Mouse (Mus musculus): ENCODE results near the gene B4galnt4. TPM values are rescaled to one million over a fixed set of nuclear protein-coding genes. Genes with fewer than 3 reads are reported as not detected.

The B4galnt4 gene
- polyA plus RNA-seq, 1 experiment, result 109 TPM

- Histone ChIP-seq H3K4me1 (ENCODE audit: control insufficient read depth, insufficient read depth, low read length) (no peaks in the 10 kb centered on the region), H3K27ac (ENCODE audit: insufficient read depth, low read length) (no peak overlapping the region)
- TF ChIP-seq CTCF (IDR thresholded peaks at IDR 0.05; ENCODE audit: extremely low read depth, insufficient read depth, low read length) (no peak), POLR2A (IDR thresholded peaks at IDR 0.05; ENCODE audit: extremely low read depth, insufficient read depth, low read length) (no peak)
Observed at GRCm38 (mm10) chr7:141040867-141041606, 19.9 kb upstream of the B4galnt4 start.

DNA sequence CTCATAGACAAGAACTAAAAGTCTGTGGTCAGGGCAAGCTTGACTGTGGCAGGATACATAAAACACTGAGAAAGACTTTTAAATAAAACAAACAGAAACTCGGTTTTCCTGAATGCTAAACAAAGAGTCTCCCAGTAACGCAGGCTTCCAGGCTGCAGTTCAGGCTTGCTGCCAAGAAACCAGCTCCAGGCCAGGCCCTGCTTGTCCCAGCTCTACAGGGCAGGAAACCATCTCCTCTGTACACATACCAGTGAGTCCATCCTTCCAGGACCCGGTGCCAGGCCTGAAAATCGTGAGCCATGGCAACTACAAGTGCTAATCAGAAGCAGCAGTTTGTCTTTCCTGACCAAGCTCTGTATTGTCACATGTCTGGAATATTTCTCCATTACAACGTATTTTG is 19.2 kb upstream of the B4galnt4 start:
- no peak overlapping the region for H3K27ac ChIP-seq (ENCODE audit: insufficient read depth, low read length)

More at GRCm38 (mm10) chr7:141040867-141041606, 19.9 kb upstream of the B4galnt4 start:
- no peak overlapping the region for H3K4me3 ChIP-seq (ENCODE audit: insufficient read depth, low read length)

DNA sequence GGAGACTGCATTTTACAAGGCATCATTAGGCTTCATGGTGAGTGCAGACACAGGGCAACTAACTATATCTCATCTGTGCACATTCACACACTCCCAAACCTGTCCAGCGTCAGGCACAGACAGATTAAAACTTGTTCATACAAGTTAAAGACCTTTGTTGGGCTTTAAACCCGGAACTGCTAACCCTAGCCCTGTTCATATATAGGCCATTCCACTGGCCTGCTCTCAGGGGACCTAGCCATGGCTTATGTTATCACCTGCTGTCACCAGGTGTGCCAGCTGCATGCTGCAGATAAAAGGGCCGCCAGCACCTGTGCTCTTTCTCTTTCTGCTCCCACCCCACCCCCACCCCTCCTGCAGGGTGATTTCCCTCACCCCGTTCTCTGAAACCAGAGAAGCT is 18.4 kb upstream of the B4galnt4 start:
- no peak for TF ChIP-seq CTCF (IDR thresholded peaks at IDR 0.05; ENCODE audit: extremely low read depth, insufficient read depth, low read length)
- TF ChIP-seq POLR2A (IDR thresholded peaks at IDR 0.05; ENCODE audit: extremely low read depth, insufficient read depth, low read length), result no peak

More for the DNA sequence above, 19.2 kb upstream of the B4galnt4 start:
- TF ChIP-seq CTCF (IDR thresholded peaks at IDR 0.05; ENCODE audit: extremely low read depth, insufficient read depth, low read length) (no peak), POLR2A (IDR thresholded peaks at IDR 0.05; ENCODE audit: extremely low read depth, insufficient read depth, low read length) (no peak)
- H3K4me1 ChIP-seq (ENCODE audit: control insufficient read depth, insufficient read depth, low read length), result no peaks in the 10 kb centered on the region
- H3K4me3 ChIP-seq (ENCODE audit: insufficient read depth, low read length), result no peak overlapping the region

GRCm38 (mm10) chr7:141046931-141047580 is 13.8 kb upstream of the B4galnt4 start:
- H3K27ac ChIP-seq (ENCODE audit: insufficient read depth, low read length), result peak overlapping the region; percentile 24; the same call in 1 of the 2 replicates
- H3K4me3 ChIP-seq (ENCODE audit: insufficient read depth, low read length), result no peak overlapping the region
- peaks cover 5% of the 10 kb centered on the region for H3K4me1 ChIP-seq (ENCODE audit: control insufficient read depth, insufficient read depth, low read length)
- TF ChIP-seq POLR2A (IDR thresholded peaks at IDR 0.05; ENCODE audit: extremely low read depth, insufficient read depth, low read length) (no peak), CTCF (IDR thresholded peaks at IDR 0.05; ENCODE audit: extremely low read depth, insufficient read depth, low read length) (no peak)

More for the DNA sequence above, 18.4 kb upstream of the B4galnt4 start:
- Histone ChIP-seq H3K4me3 (ENCODE audit: insufficient read depth, low read length) (no peak overlapping the region), H3K4me1 (ENCODE audit: control insufficient read depth, insufficient read depth, low read length) (0 out of 2 replicates have a peak, but pooled peaks cover 2% of the 10 kb centered on the region), H3K27ac (ENCODE audit: insufficient read depth, low read length) (no peak overlapping the region)

- H3K4me1 ChIP-seq (ENCODE audit: control insufficient read depth, insufficient read depth, low read length), result peaks cover 5% of the 10 kb centered on the region
- TF ChIP-seq CTCF (IDR thresholded peaks at IDR 0.05; ENCODE audit: extremely low read depth, insufficient read depth, low read length) (no peak), POLR2A (IDR thresholded peaks at IDR 0.05; ENCODE audit: extremely low read depth, insufficient read depth, low read length) (peak; percentile 30; the same call in 1 of the 2 replicates)
- H3K27ac ChIP-seq (ENCODE audit: insufficient read depth, low read length), result peak overlapping the region; percentile 24; the same call in 1 of the 2 replicates
- H3K4me3 ChIP-seq (ENCODE audit: insufficient read depth, low read length), result peak overlapping the region; percentile 6; the same call in 1 of the 2 replicates
Observed at GRCm38 (mm10) chr7:141047581-141048225, 13.2 kb upstream of the B4galnt4 start.

DNA sequence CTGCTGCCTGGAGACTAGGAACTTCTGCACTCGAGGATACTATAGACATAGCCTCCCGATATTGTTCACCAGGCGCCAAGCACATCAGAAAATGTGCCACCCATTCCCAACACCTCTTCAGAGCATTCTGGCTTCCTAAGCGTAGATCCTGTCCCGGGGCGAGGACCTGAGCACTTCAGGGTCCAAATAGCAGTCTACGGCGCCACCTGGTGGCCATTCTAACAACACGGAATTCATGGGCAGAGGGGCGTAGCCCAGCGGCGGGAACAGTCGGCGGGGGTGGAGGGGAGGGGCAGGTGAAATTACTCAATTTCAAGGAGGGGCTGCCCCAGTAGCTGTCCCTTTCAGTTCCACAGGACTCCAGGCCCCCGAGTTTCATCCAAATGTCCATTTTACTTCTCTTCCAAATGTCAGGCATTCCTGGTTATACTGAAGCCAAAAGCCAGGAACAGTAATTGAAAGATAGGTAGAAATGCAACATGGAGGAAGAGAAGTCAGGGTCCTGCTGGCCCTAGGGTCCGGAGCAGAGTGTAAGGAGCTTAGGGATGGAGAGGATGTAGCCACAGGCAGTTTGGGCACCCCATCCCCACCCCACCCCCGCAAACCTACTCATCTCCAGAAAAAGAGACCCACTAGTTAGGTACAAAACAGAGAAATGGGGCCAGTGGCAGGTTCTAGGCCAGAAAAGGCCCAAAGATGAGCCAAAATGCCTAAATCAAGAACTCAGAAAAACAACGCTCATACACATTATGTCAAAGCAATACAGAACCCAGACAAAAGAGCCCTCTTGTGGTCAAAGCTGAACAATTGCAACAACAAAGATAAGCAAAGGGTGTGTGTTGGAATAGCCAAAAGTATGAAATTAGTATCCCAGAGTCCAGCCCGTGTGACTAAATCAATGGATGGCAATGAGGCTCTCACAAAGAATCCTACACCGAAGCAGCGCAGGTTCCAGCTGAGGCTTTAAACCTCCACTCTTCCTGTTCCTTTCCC is 12.4 kb upstream of the B4galnt4 start:
- Histone ChIP-seq H3K4me1 (ENCODE audit: control insufficient read depth, insufficient read depth, low read length) (peaks cover 5% of the 10 kb centered on the region), H3K4me3 (ENCODE audit: insufficient read depth, low read length) (peak overlapping the region; percentile 6; the same call in 1 of the 2 replicates), H3K27ac (ENCODE audit: insufficient read depth, low read length) (no peak overlapping the region)
- TF ChIP-seq POLR2A (IDR thresholded peaks at IDR 0.05; ENCODE audit: extremely low read depth, insufficient read depth, low read length) (no peak), CTCF (IDR thresholded peaks at IDR 0.05; ENCODE audit: extremely low read depth, insufficient read depth, low read length) (peak; percentile 79)

DNA sequence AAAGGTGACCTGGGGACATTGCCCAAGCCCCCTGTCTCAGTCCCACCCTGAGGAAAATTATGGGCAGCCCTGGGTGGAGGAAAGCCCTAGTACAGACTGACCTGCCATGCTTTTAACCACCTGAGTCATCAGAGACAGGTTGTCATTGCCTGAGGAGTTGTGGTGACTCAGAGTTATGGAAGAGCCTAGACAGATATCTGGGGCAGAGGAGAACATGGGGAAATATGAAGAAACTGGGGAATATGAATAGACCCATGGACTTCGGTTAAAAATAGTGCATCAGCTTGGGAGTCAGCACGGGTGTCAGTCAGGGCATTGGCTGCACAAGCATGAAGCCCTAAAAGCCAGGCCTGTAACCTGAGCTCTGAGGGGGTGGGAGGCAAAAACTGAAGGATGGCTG is 11.6 kb upstream of the B4galnt4 start:
- Histone ChIP-seq H3K4me1 (ENCODE audit: control insufficient read depth, insufficient read depth, low read length) (peaks cover 5% of the 10 kb centered on the region), H3K27ac (ENCODE audit: insufficient read depth, low read length) (no peak overlapping the region), H3K4me3 (ENCODE audit: insufficient read depth, low read length) (no peak overlapping the region)
- no peak for TF ChIP-seq POLR2A (IDR thresholded peaks at IDR 0.05; ENCODE audit: extremely low read depth, insufficient read depth, low read length)
- no peak for TF ChIP-seq CTCF (IDR thresholded peaks at IDR 0.05; ENCODE audit: extremely low read depth, insufficient read depth, low read length)

DNA sequence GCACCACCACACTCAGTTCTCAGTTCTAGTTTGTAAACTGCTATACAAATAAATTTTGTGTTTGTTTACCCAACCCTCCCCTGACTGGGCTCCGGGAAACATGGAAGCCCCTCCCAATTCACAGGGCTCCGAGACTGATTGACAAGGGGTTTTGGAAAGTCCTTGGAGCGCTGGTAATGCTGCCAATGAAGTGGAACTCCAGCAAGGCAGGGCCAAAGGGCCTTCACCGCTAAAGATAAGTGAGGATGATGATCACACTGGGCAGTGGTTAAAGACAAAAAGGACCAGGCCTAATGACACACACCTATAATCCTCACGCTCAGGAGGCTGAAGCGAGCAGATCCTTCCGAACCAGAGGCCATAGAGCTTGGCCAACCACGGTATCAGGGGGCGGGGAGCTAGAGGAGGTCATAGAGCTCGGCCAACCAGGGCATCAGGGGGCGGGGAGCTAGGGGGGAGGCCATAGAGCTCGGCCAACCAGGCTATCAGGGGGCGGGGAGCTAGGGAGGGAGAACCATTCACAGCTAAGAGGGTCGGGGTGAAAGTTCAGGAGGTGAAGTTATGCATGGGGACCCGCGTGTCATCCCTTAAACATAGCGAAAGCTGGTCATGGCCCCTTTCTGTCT is 9.7 kb upstream of the B4galnt4 start:
- Histone ChIP-seq H3K27ac (ENCODE audit: insufficient read depth, low read length) (no peak overlapping the region), H3K4me3 (ENCODE audit: insufficient read depth, low read length) (no peak overlapping the region), H3K4me1 (ENCODE audit: control insufficient read depth, insufficient read depth, low read length) (peaks cover 5% of the 10 kb centered on the region)
- TF ChIP-seq CTCF (IDR thresholded peaks at IDR 0.05; ENCODE audit: extremely low read depth, insufficient read depth, low read length) (no peak), POLR2A (IDR thresholded peaks at IDR 0.05; ENCODE audit: extremely low read depth, insufficient read depth, low read length) (no peak)

Measured in cortical plate, adult 2 months (tissue).